Mouse (Mus musculus) cortical plate, adult 2 months (tissue): ENCODE results near the gene Ugt1a2.

Experiments used
- CTCF ChIP-seq: fragments of 200-500 bp; IDR thresholded peaks from 2 replicates; pipeline ENCODE4 v1.5.1; 2011; ENCODE audit warnings: mild to moderate bottlenecking, control low read depth, low read length; ENCODE audit not compliant: insufficient read depth; ENCODE audit errors: extremely low read depth
- POLR2A ChIP-seq: fragments of 200-500 bp; IDR thresholded peaks from 2 replicates; pipeline ENCODE4 v1.6.1; 2011; ENCODE audit warnings: mild to moderate bottlenecking, low read length, control low read depth; ENCODE audit not compliant: insufficient read depth; ENCODE audit errors: extremely low read depth

DNA sequence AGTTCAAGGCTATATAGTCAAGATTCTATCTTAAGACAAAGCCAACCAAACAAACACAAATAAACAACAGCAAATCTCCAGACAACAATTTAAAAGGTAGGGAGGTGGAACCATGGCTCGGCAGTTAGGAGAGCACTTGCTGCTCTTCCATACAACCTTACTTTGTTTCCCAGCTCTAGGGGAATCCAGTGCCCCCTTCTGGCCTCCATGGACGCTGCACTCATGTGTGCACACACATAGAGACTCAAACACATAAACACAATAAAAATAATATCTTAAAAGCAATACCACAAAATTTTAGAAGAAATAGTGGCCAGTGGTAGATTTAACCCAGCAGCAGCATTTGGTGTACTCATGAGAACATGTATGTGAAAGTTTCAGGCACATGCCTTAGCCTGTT lies 16.7 kb downstream of the Ugt1a2 start:
- TF ChIP-seq CTCF (no peak), POLR2A (no peak)
